Mouse (Mus musculus) kidney, embryonic 14.5 days (tissue): ENCODE results near the gene Llgl2. TPM values are rescaled to one million over a fixed set of nuclear protein-coding genes. Genes with fewer than 3 reads are reported as not detected.

Experiments used
- ATAC-seq: fragments of 200-750 bp; cut with Nextera tagmentation; 2 replicates; pipeline ENCODE4 v1.8.0; 2017; ENCODE audit warnings: moderate number of reproducible peaks, mild to moderate bottlenecking, moderate TSS enrichment, moderate library complexity; ENCODE audit not compliant: low FRiP score, low TSS enrichment
- H3K27ac ChIP-seq: fragments of 300-500 bp; sonication (generic); 2 replicates; pipeline ENCODE4 v1.5.1; 2014; ENCODE audit warnings: low read depth, mild to moderate bottlenecking, low read length, moderate library complexity, mixed read lengths
- H3K27me3 ChIP-seq: fragments of 300-500 bp; sonication (generic); 2 replicates; pipeline ENCODE4 v1.6.1; 2014; ENCODE audit warnings: mild to moderate bottlenecking, low read length; ENCODE audit not compliant: control insufficient read depth, insufficient read depth
- H3K36me3 ChIP-seq: fragments of 300-500 bp; sonication (generic); 2 replicates; pipeline ENCODE4 v1.6.1; 2014; ENCODE audit warnings: low read length, mixed read lengths; ENCODE audit not compliant: control insufficient read depth, insufficient read depth
- H3K4me1 ChIP-seq: fragments of 300-500 bp; sonication (generic); 2 replicates; pipeline ENCODE4 v1.6.1; 2014; ENCODE audit warnings: low read length, mixed read lengths; ENCODE audit not compliant: control insufficient read depth, insufficient read depth
- H3K4me2 ChIP-seq: fragments of 300-500 bp; sonication (generic); replicated peaks from 2 replicates; pipeline ENCODE4 v1.6.1; 2014; ENCODE audit warnings: low read depth, mild to moderate bottlenecking, low read length
- H3K4me3 ChIP-seq: fragments of 300-500 bp; sonication (generic); 2 replicates; pipeline ENCODE4 v1.5.1; 2014; ENCODE audit warnings: mild to moderate bottlenecking, low read length
- H3K9ac ChIP-seq: fragments of 300-500 bp; sonication (generic); 2 replicates; pipeline ENCODE4 v1.6.1; 2014; ENCODE audit warnings: low read depth, mild to moderate bottlenecking, low read length, moderate library complexity
- H3K9me3 ChIP-seq: fragments of 300-500 bp; sonication (generic); 2 replicates; pipeline ENCODE4 v1.6.1; 2016; ENCODE audit warnings: low read length; ENCODE audit not compliant: control insufficient read depth
- WGBS: fragments of 180-500 bp; shearing (Covaris S2); extraction: QIAGEN DNeasy Blood & Tissue Kit; methylation state at CpG from one replicate; pipeline ENCODE4 v1.1.7; 2014; 5-methylcytosine and 5-hydroxymethylcytosine counted together
- microRNA-seq: library from miRNA; unstranded; fragments of <30 nt; microRNA quantifications from one replicate; pipeline ENCODE4, GENCODE M21; 2016
- polyA plus RNA-seq: library from polyadenylated mRNA; unstranded; fragments of >200 nt; fragmentation: Nextera tagmentation; extraction: Ambion mirVana; gene quantifications from 2 replicates; pipeline ENCODE4 v1.2.1, GENCODE M21; 2014

Llgl2 gene
- polyA plus RNA-seq, 1 experiment from 2014 or later, result 28.7 TPM

DNA sequence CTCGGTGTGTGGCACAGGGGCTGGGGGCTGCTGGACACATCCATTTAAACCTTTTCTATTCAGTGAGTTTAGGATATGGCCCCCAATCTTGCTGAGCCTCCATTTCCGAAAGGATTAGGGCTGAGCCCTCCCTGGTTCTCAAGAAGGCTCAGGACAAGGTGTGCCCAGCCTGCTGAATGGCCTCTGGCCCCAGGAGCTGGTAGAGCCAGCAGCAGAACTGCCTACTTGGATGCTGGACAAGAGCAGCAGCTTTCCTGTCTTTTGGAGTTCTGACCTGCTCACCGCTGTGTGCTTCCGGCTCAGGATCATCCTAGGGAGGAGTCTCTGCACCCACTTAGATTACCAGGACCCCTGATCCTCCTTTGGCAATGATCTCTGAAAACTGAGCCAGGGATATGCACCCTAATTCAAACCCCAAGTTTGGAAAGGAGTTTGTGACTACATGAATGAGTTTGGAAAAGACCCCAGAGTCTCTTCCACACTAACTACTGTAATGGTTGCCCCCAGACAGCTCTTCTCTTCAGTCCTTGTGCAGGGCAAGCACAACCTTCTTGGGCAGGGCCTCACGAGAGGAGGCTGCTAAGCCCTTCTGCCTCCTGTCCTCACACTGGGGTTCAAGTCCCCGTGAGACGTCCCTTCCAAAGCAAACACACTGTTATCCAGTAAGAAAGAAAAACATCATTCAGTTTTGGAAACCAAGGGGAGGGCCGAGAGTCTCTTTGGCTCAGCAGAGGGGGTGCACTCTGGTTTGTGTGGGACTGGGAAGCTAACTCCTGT is 76.9 kb downstream of the Llgl2 start:
- Histone ChIP-seq H3K4me3 (no peak overlapping the region), H3K4me1 (peaks cover 66% of the 10 kb centered on the region), H3K9me3 (no peaks in the 10 kb centered on the region), H3K27me3 (no peaks in the 10 kb centered on the region), H3K36me3 (peaks cover 6% of the 10 kb centered on the region; the same call in 1 of the 2 replicates), H3K27ac (no peak overlapping the region; the same call in 1 of the 2 replicates), H3K9ac (no peak overlapping the region), H3K4me2 (peak overlapping the region; percentile 21; the same call in 1 of the 2 replicates)
- 56% methylated on average over 8 of the region's 8 CpGs for WGBS
- no peak for ATAC-seq

DNA sequence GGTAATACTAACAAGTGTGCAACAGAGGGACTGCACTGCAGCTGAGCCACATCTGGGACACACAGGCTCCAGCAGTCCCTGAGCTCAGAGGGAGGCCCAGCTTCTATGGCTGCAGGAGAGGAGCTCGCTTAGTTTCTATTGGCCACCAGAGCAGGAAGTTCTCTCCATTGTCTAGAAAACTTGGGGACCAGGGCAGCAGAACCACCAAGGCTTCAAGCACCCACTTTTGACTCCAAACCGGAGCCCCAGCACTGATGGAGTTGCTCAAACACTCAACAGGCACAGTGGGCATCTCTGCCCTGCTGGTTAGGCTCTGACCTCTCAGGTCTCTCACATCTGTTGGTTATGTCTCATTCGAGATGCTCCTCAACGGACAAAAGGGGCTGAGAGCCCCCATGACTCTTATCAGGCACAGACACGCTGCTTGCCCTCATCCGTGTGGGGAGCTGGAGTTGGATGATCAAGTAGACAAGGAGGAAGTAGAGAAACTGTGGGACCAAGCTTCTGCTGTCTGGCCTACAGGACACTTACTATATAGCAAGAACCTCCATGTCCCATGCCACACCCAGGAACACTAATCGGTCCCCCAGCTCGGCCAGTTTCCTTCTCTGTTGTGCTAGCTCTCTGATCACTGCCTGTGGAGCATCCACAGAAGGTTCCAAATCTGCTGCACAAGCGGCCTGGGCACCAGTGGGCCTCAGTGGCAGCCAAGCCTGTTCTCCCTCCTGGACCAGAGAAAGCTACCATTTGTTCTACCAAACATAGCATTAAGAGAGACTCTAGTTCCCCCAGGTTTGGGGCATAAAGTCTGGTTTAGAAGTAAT is 77.7 kb downstream of the Llgl2 start:
- no peaks in the 10 kb centered on the region for H3K9me3 ChIP-seq
- no peak for ATAC-seq
- H3K4me1 ChIP-seq, result peaks cover 73% of the 10 kb centered on the region
- no peak overlapping the region for H3K27ac ChIP-seq
- no peak overlapping the region for H3K4me2 ChIP-seq
- H3K27me3 ChIP-seq, result no peaks in the 10 kb centered on the region
- H3K36me3 ChIP-seq, result peaks cover under 1% of the 10 kb centered on the region; the same call in 1 of the 2 replicates
- H3K9ac ChIP-seq, result no peak overlapping the region
- no peak overlapping the region for H3K4me3 ChIP-seq
- WGBS, result 82% methylated on average over 9 of the region's 9 CpGs

DNA sequence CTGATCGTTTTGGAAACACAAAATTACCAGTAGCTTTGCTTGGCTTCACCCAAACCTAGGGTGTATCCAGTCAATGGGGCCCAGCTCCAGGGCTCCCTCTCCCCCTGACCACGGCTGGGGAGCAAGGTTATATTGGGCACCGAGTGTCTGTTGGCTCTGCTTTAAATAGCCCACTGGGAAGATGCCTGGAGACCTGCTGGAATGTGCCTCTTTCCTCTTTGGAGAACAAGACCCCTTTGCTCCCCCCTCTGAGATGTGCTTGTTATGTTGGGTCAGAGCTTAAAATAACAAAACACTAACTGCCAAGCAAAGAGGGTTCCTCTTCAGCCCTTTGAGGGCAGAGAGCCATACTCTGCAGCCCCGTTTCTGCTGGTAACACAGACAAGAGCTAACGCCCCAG is 78.3 kb downstream of the Llgl2 start:
- ATAC-seq, result no peak
- no peak overlapping the region for H3K9ac ChIP-seq
- no peaks in the 10 kb centered on the region for H3K27me3 ChIP-seq
- no peak overlapping the region for H3K27ac ChIP-seq
- no peak overlapping the region for H3K4me3 ChIP-seq
- no peaks in the 10 kb centered on the region for H3K9me3 ChIP-seq
- H3K4me2 ChIP-seq, result no peak overlapping the region
- no peaks in the 10 kb centered on the region for H3K36me3 ChIP-seq
- 72% methylated on average over 5 of the region's 5 CpGs for WGBS
- H3K4me1 ChIP-seq, result peaks cover 75% of the 10 kb centered on the region

DNA sequence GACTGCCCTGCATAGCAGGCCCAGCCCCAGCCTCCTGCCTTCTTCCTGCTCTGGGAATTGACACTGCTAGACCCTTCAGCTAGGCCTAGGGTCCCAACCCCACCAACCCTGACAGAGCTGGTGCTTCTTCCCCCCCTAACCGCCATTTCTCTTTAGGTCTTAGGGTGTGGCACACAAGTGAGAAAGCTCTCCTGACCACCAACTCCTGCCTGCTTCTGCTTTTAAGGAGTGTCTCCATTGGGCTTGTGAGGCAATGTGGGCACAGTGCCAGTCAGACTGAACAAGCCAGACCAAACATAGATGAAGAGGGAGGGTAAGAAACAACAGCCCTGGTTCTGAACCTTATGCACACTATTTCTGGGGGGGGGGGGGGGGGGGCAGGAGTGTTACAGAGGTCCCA is 79.0 kb downstream of the Llgl2 start:
- Histone ChIP-seq H3K27me3 (no peaks in the 10 kb centered on the region), H3K36me3 (no peaks in the 10 kb centered on the region), H3K9me3 (no peaks in the 10 kb centered on the region), H3K27ac (no peak overlapping the region), H3K4me3 (no peak overlapping the region), H3K4me2 (no peak overlapping the region), H3K4me1 (peaks cover 75% of the 10 kb centered on the region), H3K9ac (no peak overlapping the region)
- no peak for ATAC-seq
- WGBS, result 82% methylated on average over 1 of the region's 1 CpGs

DNA sequence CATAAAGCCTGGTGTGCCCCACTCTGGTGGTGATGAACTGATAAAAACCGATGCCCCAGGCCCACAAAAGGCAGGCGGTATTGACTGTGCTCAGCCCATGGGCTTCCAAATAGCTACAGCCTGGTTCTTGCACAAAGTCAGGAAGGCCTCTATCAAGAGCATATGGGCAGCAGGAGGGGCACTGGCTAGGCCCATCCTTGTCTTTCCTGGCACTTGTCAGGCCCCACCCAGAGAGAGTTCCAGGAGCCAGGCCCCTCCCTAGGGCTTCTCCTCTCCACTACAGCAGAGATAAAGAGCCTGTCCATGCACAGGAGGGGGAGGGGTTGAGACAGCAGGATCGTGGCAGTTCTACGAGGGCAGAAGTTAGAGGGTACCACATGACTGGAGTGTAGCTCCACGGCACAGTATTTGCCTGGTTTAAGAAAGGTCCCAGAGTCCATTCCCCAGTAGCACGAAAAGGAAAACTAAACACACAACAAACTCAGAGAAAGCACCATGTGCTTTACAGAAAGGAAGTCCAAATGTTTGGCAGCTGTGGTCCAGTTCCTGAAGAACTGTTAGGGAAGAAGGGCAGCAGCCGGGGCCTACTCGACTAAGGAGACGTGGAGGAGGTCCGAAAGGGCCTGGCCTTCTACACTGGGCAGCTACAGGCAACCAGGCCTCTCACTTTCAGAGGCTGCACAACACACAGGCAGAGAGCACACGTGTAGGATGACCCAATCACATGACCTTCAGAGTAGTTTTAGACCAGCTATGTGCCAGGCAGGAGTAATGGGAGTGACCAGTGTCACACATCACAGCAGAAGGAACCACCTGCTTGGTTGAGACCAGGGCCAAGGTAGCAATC is 79.8 kb downstream of the Llgl2 start:
- Histone ChIP-seq H3K4me3 (no peak overlapping the region), H3K36me3 (no peaks in the 10 kb centered on the region; the same call in 1 of the 2 replicates), H3K9me3 (no peaks in the 10 kb centered on the region), H3K4me2 (no peak overlapping the region), H3K27me3 (no peaks in the 10 kb centered on the region), H3K27ac (peak overlapping the region; percentile 53), H3K4me1 (peaks cover 71% of the 10 kb centered on the region), H3K9ac (no peak overlapping the region)
- WGBS, result 57% methylated on average over 11 of the region's 11 CpGs
- no peak for ATAC-seq

DNA sequence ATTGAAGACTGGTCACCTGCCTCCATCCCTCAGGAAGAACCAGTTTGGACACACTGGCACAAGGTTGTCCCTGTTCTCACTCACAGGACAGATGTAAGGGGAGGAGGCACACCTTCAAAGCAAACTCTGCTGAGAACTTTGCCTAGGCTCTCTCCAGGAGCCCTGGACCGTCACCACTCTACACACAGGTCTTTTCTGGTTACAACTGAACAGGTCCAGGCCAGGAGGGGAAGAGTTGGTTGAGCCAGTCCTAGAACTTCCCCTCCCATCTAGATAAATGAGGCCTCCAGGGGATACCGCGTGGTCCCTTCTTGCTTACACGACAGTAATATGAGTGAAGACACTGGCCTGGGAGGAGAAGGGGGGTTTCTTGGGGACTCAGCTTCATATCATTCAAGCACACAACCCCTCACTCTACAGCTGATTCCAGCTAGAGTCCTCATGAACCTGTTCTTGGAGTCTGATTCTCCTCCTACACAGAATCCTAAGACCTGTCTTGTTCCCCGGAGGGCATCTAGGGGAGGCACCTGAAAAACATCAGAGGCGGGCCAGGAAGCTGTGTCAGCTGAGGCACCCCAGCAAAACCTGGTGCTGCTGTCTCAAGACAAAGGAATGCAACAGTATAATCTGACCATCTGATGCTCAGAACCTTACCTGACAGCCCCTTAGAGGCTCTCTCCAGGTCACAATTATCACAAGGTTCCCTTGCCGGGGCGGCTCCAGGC is 80.5 kb downstream of the Llgl2 start:
- H3K4me3 ChIP-seq, result no peak overlapping the region
- no peak overlapping the region for H3K9ac ChIP-seq
- no peaks in the 10 kb centered on the region; the same call in 1 of the 2 replicates for H3K36me3 ChIP-seq
- WGBS, result 65% methylated on average over 8 of the region's 8 CpGs
- H3K27ac ChIP-seq, result peak overlapping the region; percentile 53
- H3K4me1 ChIP-seq, result peaks cover 64% of the 10 kb centered on the region
- H3K9me3 ChIP-seq, result no peaks in the 10 kb centered on the region
- ATAC-seq, result no peak
- H3K4me2 ChIP-seq, result no peak overlapping the region; the same call in 1 of the 2 replicates
- no peaks in the 10 kb centered on the region for H3K27me3 ChIP-seq

Small RNA genes lying within 50 kb of the gene (microRNA-seq; reads per million reads assigned to microRNA genes)
- not detected for gene Mir5621

Other genes with a start within 250 kb of the Llgl2 start
- gene Mrps7, start 220.1 kb upstream of the Llgl2 start, polyA plus RNA-seq, result 99.7 and 100 TPM in 2 replicates
- 14.4 and 22.7 TPM in 2 replicates for gene Gga3, start 220.0 kb upstream of the Llgl2 start, polyA plus RNA-seq
- gene Mif4gd, start 211.1 kb upstream of the Llgl2 start, polyA plus RNA-seq, result 33.3 and 33.6 TPM in 2 replicates
- 35.3 and 40.8 TPM in 2 replicates for gene Slc25a19, start 195.8 kb upstream of the Llgl2 start, polyA plus RNA-seq
- gene Grb2, start 115.5 kb upstream of the Llgl2 start, polyA plus RNA-seq, result 47.7 and 53.0 TPM in 2 replicates
- 12.4 and 19.9 TPM in 2 replicates for gene Tmem94, start 58.6 kb upstream of the Llgl2 start, polyA plus RNA-seq
- gene Caskin2, start 10.4 kb upstream of the Llgl2 start, polyA plus RNA-seq, result 14.2 and 17.5 TPM in 2 replicates
- 26.2 and 34.9 TPM in 2 replicates for gene Tsen54, start 9.3 kb upstream of the Llgl2 start, polyA plus RNA-seq
- gene Myo15b, start 34.4 kb downstream of the Llgl2 start, polyA plus RNA-seq, result 2.8 and 5.5 TPM in 2 replicates
- 2.3 and 2.9 TPM in 2 replicates for gene Smim5, start 75.9 kb downstream of the Llgl2 start, polyA plus RNA-seq
- gene Smim6, start 88.0 kb downstream of the Llgl2 start, polyA plus RNA-seq, result 9.4 and 9.6 TPM in 2 replicates
- 41.4 and 48.1 TPM in 2 replicates for gene Sap30bp, start 109.2 kb downstream of the Llgl2 start, polyA plus RNA-seq
- gene Recql5, start 109.4 kb downstream of the Llgl2 start, polyA plus RNA-seq, result 13.0 and 19.1 TPM in 2 replicates
- 1.1 and 2.1 TPM in 2 replicates for gene Itgb4, start 150.7 kb downstream of the Llgl2 start, polyA plus RNA-seq
- gene Galk1, start 188.7 kb downstream of the Llgl2 start, polyA plus RNA-seq, result 155 and 166 TPM in 2 replicates
- 1,830 and 1,881 TPM in 2 replicates for gene H3f3b, start 203.9 kb downstream of the Llgl2 start, polyA plus RNA-seq
- 24.4 and 37.2 TPM in 2 replicates for gene Unk, start 206.3 kb downstream of the Llgl2 start, polyA plus RNA-seq